Mouse (Mus musculus) lung, postnatal 0 days (tissue): ENCODE data around the gene E130114P18Rik.

Experiments
- CTCF ChIP-seq: IDR thresholded peaks from 2 replicates; pipeline ENCODE4 v1.5.1; 2016; ENCODE audit warnings: antibody characterized with exemption, mild to moderate bottlenecking
- EP300 ChIP-seq: IDR thresholded peaks from 2 replicates; pipeline ENCODE4 v1.6.1; 2016; ENCODE audit warnings: antibody characterized with exemption, mild to moderate bottlenecking, control low read depth

GRCm38 (mm10) chr4:97804638-97805037, 26.8 kb upstream of the E130114P18Rik start:
- TF ChIP-seq CTCF (no peak), EP300 (no peak)
